Mouse (Mus musculus): ENCODE measurements at regions not wholly inside any gene's neighbourhood (a gene's known extent, or its start where the extent isn't known, plus 50 kb on each side); places are given as distances from the start of the nearest gene placed in this dataset.
A peak's percentile ranks its signal among the peaks of the same experiment; 100 is the strongest.

DNA sequence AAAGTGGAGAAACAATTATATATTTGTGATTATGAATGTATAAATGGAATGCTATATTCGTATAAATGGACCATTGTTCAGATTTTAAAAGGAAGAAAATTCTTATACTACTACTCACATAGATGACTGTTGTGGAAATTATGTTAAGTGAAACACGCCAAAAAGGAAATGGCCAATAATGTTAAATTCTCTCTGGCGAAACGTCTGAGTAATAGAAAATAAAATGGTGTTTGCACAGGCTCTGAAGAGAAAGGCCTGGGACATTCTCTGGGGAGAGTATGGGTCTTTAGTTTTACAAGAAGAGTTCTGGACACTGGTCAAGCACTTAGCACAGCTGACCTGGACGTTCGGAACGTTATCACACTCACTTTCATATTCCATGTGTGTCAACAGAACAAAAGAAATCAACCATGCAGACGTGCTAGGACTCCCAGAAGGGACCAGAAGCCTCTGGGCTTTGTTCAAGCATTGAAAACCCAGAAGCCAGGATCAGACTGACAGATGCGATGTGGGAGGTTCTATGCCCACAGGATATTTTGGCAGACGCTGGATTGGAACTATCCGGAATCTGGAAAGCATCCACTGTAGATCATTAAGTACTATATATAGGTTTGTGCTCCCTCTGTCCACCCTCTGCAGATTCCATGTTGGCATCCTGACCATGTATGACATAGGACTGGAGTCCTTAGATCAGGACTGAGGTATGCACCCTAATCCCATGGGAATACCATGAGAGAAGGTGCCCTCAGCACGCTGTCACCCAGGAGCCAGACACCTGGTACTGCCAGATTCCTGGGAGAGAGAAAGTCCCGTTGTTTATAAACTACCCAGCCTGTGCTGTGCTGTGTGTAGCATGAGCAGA lies 178.0 kb upstream of the Foxn2 start:
- WGBS = 72% methylated on average over 13 of the region's 13 CpGs
- H3K9ac ChIP-seq = no peak overlapping the region
- H3K4me3 ChIP-seq (ENCODE audit: low read depth, low read length) = no peak overlapping the region
- no peak for TF ChIP-seq CTCF (IDR thresholded peaks at IDR 0.05; ENCODE audit: low read depth)
- ATAC-seq (ENCODE audit: insufficient read depth) = peak; percentile 21; the same call in 1 of the 2 replicates
- H3K27me3 ChIP-seq (ENCODE audit: insufficient read depth, low read length) = no peaks in the 10 kb centered on the region
- no peak for DNase-seq
- H3K27ac ChIP-seq (ENCODE audit: low read depth) = no peak overlapping the region; the same call in 1 of the 2 replicates
- no peak overlapping the region for H3K4me2 ChIP-seq
- 0 out of 2 replicates have a peak, but pooled peaks cover 2% of the 10 kb centered on the region for H3K4me1 ChIP-seq (ENCODE audit: insufficient read depth)
- H3K9me3 ChIP-seq (ENCODE audit: low read depth, low read length) = no peaks in the 10 kb centered on the region
- no peaks in the 10 kb centered on the region for H3K36me3 ChIP-seq (ENCODE audit: insufficient read depth)

DNA sequence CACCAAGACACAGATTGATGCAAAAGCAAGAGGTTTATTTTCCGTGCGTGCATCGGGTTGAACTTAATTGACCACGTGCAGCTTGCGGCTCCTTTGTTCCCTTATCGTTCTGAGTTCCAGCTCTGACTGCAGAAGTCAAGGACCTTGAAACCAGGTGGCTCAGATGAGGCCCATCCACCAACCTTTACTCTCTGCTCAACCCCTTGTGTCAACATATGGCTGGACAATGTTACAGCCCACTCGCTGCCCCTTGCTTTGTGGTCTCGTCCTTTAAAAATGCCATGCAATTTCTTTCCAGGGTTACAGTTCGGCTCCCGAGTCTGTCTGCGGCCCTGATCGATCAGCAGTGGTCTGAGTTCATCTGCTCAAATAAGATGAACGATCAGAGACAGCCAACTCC lies 175.2 kb upstream of the Foxn2 start:
- 75% methylated on average over 13 of the region's 13 CpGs for WGBS
- H3K4me1 ChIP-seq (ENCODE audit: insufficient read depth) = no peaks in the 10 kb centered on the region
- H3K4me3 ChIP-seq (ENCODE audit: low read depth, low read length) = no peak overlapping the region
- no peak for ATAC-seq (ENCODE audit: insufficient read depth)
- H3K9me3 ChIP-seq (ENCODE audit: low read depth, low read length) = no peaks in the 10 kb centered on the region
- no peak overlapping the region for H3K9ac ChIP-seq
- DNase-seq = no peak
- H3K27me3 ChIP-seq (ENCODE audit: insufficient read depth, low read length) = no peaks in the 10 kb centered on the region
- H3K4me2 ChIP-seq = no peak overlapping the region
- H3K36me3 ChIP-seq (ENCODE audit: insufficient read depth) = no peaks in the 10 kb centered on the region
- H3K27ac ChIP-seq (ENCODE audit: low read depth) = no peak overlapping the region
- TF ChIP-seq CTCF (IDR thresholded peaks at IDR 0.05; ENCODE audit: low read depth) = no peak

DNA sequence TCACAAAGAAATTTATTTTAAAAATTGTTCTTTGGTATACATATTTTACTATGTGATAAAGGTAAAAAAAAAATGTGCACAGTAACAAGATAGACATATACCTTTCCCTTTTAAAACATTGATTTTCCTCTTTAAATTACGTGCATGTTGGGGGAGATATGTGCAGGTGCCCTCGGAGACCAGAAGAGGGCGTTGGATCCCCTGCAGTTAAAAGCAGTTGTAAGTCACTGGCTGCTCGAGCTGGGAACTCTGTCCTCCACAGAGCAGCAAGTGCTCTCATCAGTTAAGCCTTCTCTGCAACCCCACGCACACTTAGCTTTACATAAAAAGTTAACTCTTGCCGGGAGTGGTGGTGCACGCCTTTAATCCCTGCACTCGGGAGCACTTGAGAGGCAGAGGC lies 172.3 kb upstream of the Foxn2 start:
- Histone ChIP-seq H3K4me3 (ENCODE audit: low read depth, low read length) (no peak overlapping the region), H3K4me2 (no peak overlapping the region), H3K36me3 (ENCODE audit: insufficient read depth) (no peaks in the 10 kb centered on the region), H3K27ac (ENCODE audit: low read depth) (no peak overlapping the region), H3K9me3 (ENCODE audit: low read depth, low read length) (no peaks in the 10 kb centered on the region), H3K9ac (no peak overlapping the region), H3K4me1 (ENCODE audit: insufficient read depth) (no peaks in the 10 kb centered on the region), H3K27me3 (ENCODE audit: insufficient read depth, low read length) (no peaks in the 10 kb centered on the region)
- 75% methylated on average over 8 of the region's 8 CpGs for WGBS
- DNase-seq (no peak), ATAC-seq (ENCODE audit: insufficient read depth) (no peak)
- TF ChIP-seq CTCF (IDR thresholded peaks at IDR 0.05; ENCODE audit: low read depth) = no peak

DNA sequence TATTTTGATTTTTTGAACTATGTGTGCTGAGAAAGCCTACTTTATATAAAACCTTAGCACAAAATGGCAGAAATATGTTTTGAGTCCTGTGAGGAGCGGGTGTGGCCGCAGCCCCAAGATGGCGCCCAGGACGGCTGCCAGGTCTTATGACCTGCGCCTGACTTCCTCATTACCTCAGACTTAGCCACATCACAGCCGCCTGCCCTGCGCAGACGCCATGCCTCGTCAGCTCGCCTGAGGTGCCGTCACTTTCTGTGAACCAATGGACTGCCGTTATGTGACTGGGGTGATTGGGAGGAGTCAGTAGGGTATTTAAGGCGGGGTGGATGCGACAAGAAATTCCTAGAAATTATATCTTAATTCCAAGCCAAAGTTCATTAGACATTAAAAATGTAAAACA lies 171.7 kb upstream of the Foxn2 start:
- no peak overlapping the region for H3K4me2 ChIP-seq
- H3K9me3 ChIP-seq (ENCODE audit: low read depth, low read length) = no peaks in the 10 kb centered on the region
- H3K4me1 ChIP-seq (ENCODE audit: insufficient read depth) = no peaks in the 10 kb centered on the region
- H3K27ac ChIP-seq (ENCODE audit: low read depth) = no peak overlapping the region
- TF ChIP-seq CTCF (IDR thresholded peaks at IDR 0.05; ENCODE audit: low read depth) = no peak
- ATAC-seq (ENCODE audit: insufficient read depth) (no peak), DNase-seq (no peak)
- WGBS = 93% methylated on average over 14 of the region's 14 CpGs
- H3K9ac ChIP-seq = no peak overlapping the region
- H3K36me3 ChIP-seq (ENCODE audit: insufficient read depth) = no peaks in the 10 kb centered on the region
- H3K4me3 ChIP-seq (ENCODE audit: low read depth, low read length) = no peak overlapping the region
- no peaks in the 10 kb centered on the region for H3K27me3 ChIP-seq (ENCODE audit: insufficient read depth, low read length)

DNA sequence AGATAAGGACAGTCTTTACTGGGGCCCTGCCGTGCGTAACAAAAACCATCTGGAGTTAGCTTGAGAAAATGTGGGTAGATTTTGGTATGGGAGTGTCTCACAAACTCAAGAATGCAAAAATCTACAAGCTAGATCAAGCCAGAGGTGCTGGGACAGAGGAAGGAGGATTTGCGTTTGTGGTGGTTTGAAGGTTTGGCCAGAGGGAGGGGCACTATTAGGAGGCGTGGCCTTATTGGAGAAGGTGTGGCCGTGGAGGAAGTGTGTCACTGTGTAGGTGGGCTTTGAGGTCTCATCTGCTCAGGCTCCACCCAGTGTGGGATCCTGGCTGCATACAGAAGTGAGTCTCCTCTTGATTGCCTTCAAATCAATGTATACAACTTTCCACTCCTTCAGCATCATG lies 169.6 kb upstream of the Foxn2 start:
- Histone ChIP-seq H3K4me3 (ENCODE audit: low read depth, low read length) (no peak overlapping the region), H3K9me3 (ENCODE audit: low read depth, low read length) (no peaks in the 10 kb centered on the region), H3K27me3 (ENCODE audit: insufficient read depth, low read length) (no peaks in the 10 kb centered on the region), H3K27ac (ENCODE audit: low read depth) (no peak overlapping the region), H3K9ac (no peak overlapping the region), H3K4me2 (no peak overlapping the region), H3K36me3 (ENCODE audit: insufficient read depth) (no peaks in the 10 kb centered on the region), H3K4me1 (ENCODE audit: insufficient read depth) (no peaks in the 10 kb centered on the region)
- TF ChIP-seq CTCF (IDR thresholded peaks at IDR 0.05; ENCODE audit: low read depth) = no peak
- WGBS = 75% methylated on average over 5 of the region's 5 CpGs
- ATAC-seq (ENCODE audit: insufficient read depth) (no peak), DNase-seq (no peak)

DNA sequence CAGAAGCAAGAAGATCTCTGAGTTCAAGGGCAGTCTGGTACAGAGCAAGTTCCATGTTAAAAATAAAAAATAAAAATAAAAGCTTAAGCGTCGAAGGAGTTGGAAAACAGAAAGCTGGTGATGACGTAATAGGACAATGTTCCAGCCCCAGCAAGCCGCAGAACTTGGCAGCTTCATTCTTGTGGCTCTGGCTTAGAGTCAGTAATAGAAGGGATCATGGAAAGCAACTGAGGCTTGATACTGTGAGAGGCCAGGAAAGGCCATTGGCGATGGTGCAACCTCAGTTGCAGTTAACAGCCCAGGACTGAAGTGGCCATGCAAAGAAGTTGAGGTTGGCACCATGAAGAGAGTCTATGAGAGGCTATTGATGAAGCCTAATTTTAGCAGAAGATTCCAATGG lies 168.3 kb upstream of the Foxn2 start:
- H3K27me3 ChIP-seq (ENCODE audit: insufficient read depth, low read length) = no peaks in the 10 kb centered on the region
- H3K27ac ChIP-seq (ENCODE audit: low read depth) = no peak overlapping the region
- H3K4me3 ChIP-seq (ENCODE audit: low read depth, low read length) = no peak overlapping the region
- no peak overlapping the region for H3K9ac ChIP-seq
- no peak overlapping the region for H3K4me2 ChIP-seq
- H3K9me3 ChIP-seq (ENCODE audit: low read depth, low read length) = no peaks in the 10 kb centered on the region
- no peak for TF ChIP-seq CTCF (IDR thresholded peaks at IDR 0.05; ENCODE audit: low read depth)
- ATAC-seq (ENCODE audit: insufficient read depth) (no peak), DNase-seq (no peak)
- no peaks in the 10 kb centered on the region for H3K4me1 ChIP-seq (ENCODE audit: insufficient read depth)
- WGBS = 96% methylated on average over 5 of the region's 5 CpGs
- no peaks in the 10 kb centered on the region for H3K36me3 ChIP-seq (ENCODE audit: insufficient read depth)

- Histone ChIP-seq H3K9me3 (ENCODE audit: low read depth, low read length) (no peaks in the 10 kb centered on the region), H3K4me1 (ENCODE audit: insufficient read depth) (no peaks in the 10 kb centered on the region), H3K27ac (ENCODE audit: low read depth) (peak overlapping the region; percentile 42; the same call in 1 of the 2 replicates), H3K27me3 (ENCODE audit: insufficient read depth, low read length) (no peaks in the 10 kb centered on the region), H3K4me2 (no peak overlapping the region), H3K4me3 (ENCODE audit: low read depth, low read length) (no peak overlapping the region), H3K9ac (no peak overlapping the region), H3K36me3 (ENCODE audit: insufficient read depth) (no peaks in the 10 kb centered on the region)
- TF ChIP-seq CTCF (IDR thresholded peaks at IDR 0.05; ENCODE audit: low read depth) = no peak
- ATAC-seq (ENCODE audit: insufficient read depth) (peak; percentile 15; the same call in 1 of the 2 replicates), DNase-seq (peak; percentile 41)
- WGBS = 72% methylated on average over 9 of the region's 9 CpGs
Observed at GRCm38 (mm10) chr17:88273520-88273919, 167.0 kb upstream of the Foxn2 start.

Measured in lung, embryonic 14.5 days (tissue).